Mouse (Mus musculus): ENCODE data around the gene Stn1. TPM values are rescaled to one million over a fixed set of nuclear protein-coding genes. Genes with fewer than 3 reads are reported as not detected.

Gene Stn1
- polyA plus RNA-seq, 1 experiment from 2014 or later: 27.2 TPM

- H3K4me3 ChIP-seq (replicated peaks): no peak overlapping the region
- WGBS: 60% methylated on average over 6 of the region's 6 CpGs
- H3K4me1 ChIP-seq: peaks cover 60% of the 10 kb centered on the region
- no peak overlapping the region for H3K9ac ChIP-seq (replicated peaks)
- H3K27me3 ChIP-seq (replicated peaks): no peaks in the 10 kb centered on the region
- no peak overlapping the region for H3K4me2 ChIP-seq
- H3K9me3 ChIP-seq (replicated peaks): no peaks in the 10 kb centered on the region
- H3K36me3 ChIP-seq: no peaks in the 10 kb centered on the region
- ATAC-seq (ENCODE audit: low FRiP score): no peak
- no peak overlapping the region for H3K27ac ChIP-seq (replicated peaks)
Measured at GRCm38 (mm10) chr19:47456021-47456420, 81.3 kb downstream of the Stn1 start.

DNA sequence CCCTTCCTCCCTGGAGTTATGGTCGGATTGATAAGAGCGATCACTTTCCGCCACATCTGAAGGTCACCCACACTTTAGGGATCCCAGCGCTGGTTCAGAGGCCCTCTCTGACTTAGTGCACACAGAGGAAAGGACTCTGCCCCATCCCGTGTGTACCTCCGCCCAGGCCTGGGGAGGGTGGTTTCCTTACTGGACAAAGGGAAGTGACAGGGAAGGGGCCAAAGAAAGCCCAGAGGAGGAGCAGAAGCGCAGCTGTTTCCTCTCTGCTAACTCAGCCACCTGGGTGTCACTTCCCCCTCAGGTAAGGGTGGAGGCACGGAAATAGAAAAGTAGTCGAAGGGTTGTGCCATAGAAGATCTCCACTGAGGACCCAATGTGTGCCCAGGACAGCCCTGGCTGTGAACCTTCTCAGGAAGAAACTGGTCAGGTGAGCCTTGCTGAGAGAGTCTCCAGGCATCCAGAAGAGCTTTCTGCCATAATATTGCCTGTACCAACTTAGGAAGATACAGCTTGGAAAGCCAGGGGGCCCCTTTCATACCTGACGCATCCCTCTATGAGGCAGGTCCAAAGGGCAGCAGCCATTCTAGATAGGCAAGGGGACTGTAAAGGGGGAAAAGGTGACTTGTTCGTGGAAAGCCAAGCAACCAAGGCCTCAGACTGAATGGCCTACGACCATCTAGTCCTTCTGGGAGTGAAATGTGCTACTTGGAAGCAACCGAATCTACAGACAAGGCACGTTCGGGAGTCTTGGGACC, 82.1 kb downstream of the Stn1 start:
- 86% methylated on average over 15 of the region's 15 CpGs for WGBS
- peaks cover 60% of the 10 kb centered on the region for H3K4me1 ChIP-seq

GRCm38 (mm10) chr19:47454167-47455000, 82.9 kb downstream of the Stn1 start:
- H3K4me2 ChIP-seq: no peak overlapping the region
- no peaks in the 10 kb centered on the region for H3K27me3 ChIP-seq (replicated peaks)
- H3K27ac ChIP-seq (replicated peaks): no peak overlapping the region
- H3K36me3 ChIP-seq: no peaks in the 10 kb centered on the region
- WGBS: 70% methylated on average over 11 of the region's 11 CpGs
- ATAC-seq (ENCODE audit: low FRiP score): no peak
- H3K4me1 ChIP-seq: peaks cover 52% of the 10 kb centered on the region
- no peak overlapping the region for H3K9ac ChIP-seq (replicated peaks)
- H3K4me3 ChIP-seq (replicated peaks): no peak overlapping the region
- no peaks in the 10 kb centered on the region for H3K9me3 ChIP-seq (replicated peaks)

More for the DNA sequence above, 82.1 kb downstream of the Stn1 start:
- no peak overlapping the region for H3K4me3 ChIP-seq (replicated peaks)
- H3K9me3 ChIP-seq (replicated peaks): no peaks in the 10 kb centered on the region
- no peak overlapping the region for H3K9ac ChIP-seq (replicated peaks)
- ATAC-seq (ENCODE audit: low FRiP score): no peak
- H3K27ac ChIP-seq (replicated peaks): no peak overlapping the region
- no peaks in the 10 kb centered on the region for H3K36me3 ChIP-seq
- no peak overlapping the region for H3K4me2 ChIP-seq
- H3K27me3 ChIP-seq (replicated peaks): no peaks in the 10 kb centered on the region

- H3K36me3 ChIP-seq: no peaks in the 10 kb centered on the region
- H3K4me1 ChIP-seq: peaks cover 50% of the 10 kb centered on the region
- H3K9me3 ChIP-seq (replicated peaks): no peaks in the 10 kb centered on the region
- 85% methylated on average over 7 of the region's 7 CpGs for WGBS
- no peak for ATAC-seq (ENCODE audit: low FRiP score)
- no peaks in the 10 kb centered on the region for H3K27me3 ChIP-seq (replicated peaks)
- no peak overlapping the region for H3K4me2 ChIP-seq
- H3K4me3 ChIP-seq (replicated peaks): no peak overlapping the region
- no peak overlapping the region for H3K9ac ChIP-seq (replicated peaks)
- no peak overlapping the region for H3K27ac ChIP-seq (replicated peaks)
Measured at GRCm38 (mm10) chr19:47453352-47453751, 84.0 kb downstream of the Stn1 start.

- H3K27ac ChIP-seq (replicated peaks): no peak overlapping the region
- no peak overlapping the region for H3K4me3 ChIP-seq (replicated peaks)
- no peak overlapping the region for H3K9ac ChIP-seq (replicated peaks)
- peaks cover 50% of the 10 kb centered on the region for H3K4me1 ChIP-seq
- no peaks in the 10 kb centered on the region for H3K9me3 ChIP-seq (replicated peaks)
- ATAC-seq (ENCODE audit: low FRiP score): no peak
- H3K27me3 ChIP-seq (replicated peaks): no peaks in the 10 kb centered on the region
- no peak overlapping the region for H3K4me2 ChIP-seq
- WGBS: 89% methylated on average over 10 of the region's 10 CpGs
- H3K36me3 ChIP-seq: no peaks in the 10 kb centered on the region
Measured at GRCm38 (mm10) chr19:47452682-47453081, 84.6 kb downstream of the Stn1 start.

DNA sequence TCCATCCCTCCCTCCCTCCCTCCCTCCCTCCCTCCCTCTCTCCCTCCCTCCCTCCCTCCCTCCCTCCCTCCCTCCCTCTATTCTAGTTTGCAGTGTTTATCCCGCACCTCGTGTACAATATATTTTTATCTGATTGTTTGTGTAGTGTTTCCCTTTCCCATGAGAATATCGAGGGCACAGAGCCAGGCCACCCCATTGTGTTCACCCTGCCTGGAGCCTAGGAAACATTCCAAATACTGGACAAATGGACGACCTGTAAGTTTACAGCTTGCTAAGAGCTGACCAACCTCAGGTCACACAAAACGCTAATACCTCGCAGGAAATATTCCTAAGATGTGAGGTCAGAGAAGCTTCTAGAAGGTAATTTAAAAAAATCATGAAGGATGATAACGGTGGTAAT, 85.1 kb downstream of the Stn1 start:
- no peak for ATAC-seq (ENCODE audit: low FRiP score)
- Histone ChIP-seq H3K4me3 (replicated peaks) (no peak overlapping the region), H3K27me3 (replicated peaks) (no peaks in the 10 kb centered on the region), H3K36me3 (no peaks in the 10 kb centered on the region), H3K4me1 (peaks cover 50% of the 10 kb centered on the region), H3K9ac (replicated peaks) (no peak overlapping the region), H3K27ac (replicated peaks) (no peak overlapping the region), H3K4me2 (no peak overlapping the region), H3K9me3 (replicated peaks) (no peaks in the 10 kb centered on the region)
- 81% methylated on average over 7 of the region's 7 CpGs for WGBS

- Histone ChIP-seq H3K27ac (replicated peaks) (no peak overlapping the region), H3K4me3 (replicated peaks) (no peak overlapping the region), H3K9me3 (replicated peaks) (no peaks in the 10 kb centered on the region), H3K9ac (replicated peaks) (no peak overlapping the region), H3K4me1 (peaks cover 55% of the 10 kb centered on the region), H3K36me3 (no peaks in the 10 kb centered on the region), H3K4me2 (no peak overlapping the region), H3K27me3 (replicated peaks) (no peaks in the 10 kb centered on the region)
- no peak for ATAC-seq (ENCODE audit: low FRiP score)
- WGBS: 71% methylated on average over 10 of the region's 10 CpGs
Measured at GRCm38 (mm10) chr19:47451476-47452113, 85.7 kb downstream of the Stn1 start.

Other genes starting within 250 kb of the Stn1 start
- 2.2 and 3.3 TPM in 2 replicates for gene Sh3pxd2a, start 73.1 kb downstream of the Stn1 start, polyA plus RNA-seq (2015; fragmentation: Nextera tagmentation; extraction: Ambion mirVana)
- gene Slk, start 42.2 kb upstream of the Stn1 start, polyA plus RNA-seq (2015; fragmentation: Nextera tagmentation; extraction: Ambion mirVana): 5.5 and 7.3 TPM in 2 replicates
- 0.23 and 0.36 TPM in 2 replicates for gene Col17a1, start 154.6 kb upstream of the Stn1 start, polyA plus RNA-seq (2015; fragmentation: Nextera tagmentation; extraction: Ambion mirVana)
- 158 and 173 TPM in 2 replicates for gene Sfr1, start 194.2 kb upstream of the Stn1 start, polyA plus RNA-seq (2015; fragmentation: Nextera tagmentation; extraction: Ambion mirVana)